Mouse (Mus musculus) lung, postnatal 0 days (tissue): ENCODE results near the gene Socs1.

ENCODE experiments used
- CTCF ChIP-seq: IDR thresholded peaks from 2 replicates; pipeline ENCODE4 v1.5.1; 2016; ENCODE audit warnings: antibody characterized with exemption, mild to moderate bottlenecking
- EP300 ChIP-seq: IDR thresholded peaks from 2 replicates; pipeline ENCODE4 v1.6.1; 2016; ENCODE audit warnings: antibody characterized with exemption, mild to moderate bottlenecking, control low read depth

DNA sequence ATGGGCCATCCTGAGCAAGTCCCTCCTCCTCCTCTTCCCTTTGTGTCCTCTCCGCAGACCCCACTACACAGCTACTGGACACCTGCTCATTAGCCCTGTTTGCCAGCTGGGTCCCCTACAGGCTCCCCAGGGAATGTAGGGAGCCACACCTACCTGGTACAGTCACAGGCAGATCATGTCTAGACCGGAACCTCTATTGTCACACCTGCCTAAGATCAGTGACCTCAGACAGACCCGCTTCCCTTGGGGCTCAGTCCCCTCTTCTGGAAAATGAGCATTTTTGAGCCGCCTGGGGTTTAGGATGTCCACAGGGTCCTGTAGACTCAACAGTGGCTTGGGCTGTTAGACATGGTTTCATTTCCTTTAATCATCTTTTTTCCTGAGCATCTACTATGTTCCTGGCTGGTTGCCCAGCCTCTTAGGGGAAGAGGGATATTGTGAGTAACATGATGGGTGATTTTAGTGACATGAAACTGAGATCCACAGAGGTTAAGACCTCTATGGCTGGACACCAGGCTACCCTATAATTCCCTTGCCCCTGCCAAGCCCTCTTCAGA is 33.3 kb upstream of the Socs1 start:
- TF ChIP-seq CTCF, result no peak
- no peak for TF ChIP-seq EP300
